Mouse (Mus musculus) cerebellum, postnatal 14 days (tissue): ENCODE measurements at regions not wholly inside any gene's neighbourhood (a gene's known extent, or its start where the extent isn't known, plus 50 kb on each side); places are given as distances from the start of the nearest gene placed in this dataset.
"Not testable (repeated sequence)": the region's sequence is repeated elsewhere in the genome, so short reads cannot be mapped to it uniquely, and the experiment has no call there.

ENCODE experiments used
- DNase-seq, 2 experiments: peaks; one replicate each; pipeline ENCODE4 v3.0.0; 2021; ENCODE audit warnings: mixed read lengths in 2 of 2

DNA sequence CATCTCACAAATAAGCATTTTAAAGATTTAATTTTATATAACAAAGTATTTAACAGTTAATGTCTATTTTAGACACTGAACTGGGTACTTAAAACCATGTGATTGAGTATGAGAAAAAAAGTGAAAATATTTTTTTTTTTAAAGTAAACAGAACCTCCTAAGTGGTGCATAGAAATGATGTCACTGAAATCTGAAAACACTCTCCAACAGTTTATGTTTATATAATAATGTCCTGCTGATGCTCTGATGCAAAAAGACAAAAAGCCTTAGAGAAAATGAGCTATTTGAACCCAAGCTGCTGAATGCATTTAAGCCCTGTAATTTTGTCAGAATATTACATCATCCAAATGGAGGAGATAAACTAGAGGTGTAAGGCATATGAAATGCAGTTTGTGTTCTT, 3447.1 kb downstream of the 9330182O14Rik start:
- no peak for DNase-seq

DNA sequence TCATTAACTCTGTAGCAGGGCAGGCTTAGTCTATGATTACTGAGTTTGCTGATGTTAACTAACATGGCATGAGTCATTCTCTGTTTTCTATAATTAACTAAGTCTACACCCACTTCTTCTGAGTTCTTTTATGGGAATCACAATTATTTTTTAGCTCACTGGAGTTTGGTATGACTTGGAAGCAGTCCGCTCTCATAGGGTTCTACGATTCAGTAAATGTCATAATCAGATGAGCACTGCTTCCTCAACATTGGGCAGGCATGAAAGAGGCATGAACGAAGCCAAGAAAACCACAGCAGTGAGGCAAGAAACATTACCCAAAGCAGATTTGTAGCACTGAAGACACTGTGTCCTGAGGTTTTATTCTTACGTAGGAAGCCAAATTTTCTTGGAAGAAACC, 3451.6 kb downstream of the 9330182O14Rik start:
- no peak for DNase-seq

DNA sequence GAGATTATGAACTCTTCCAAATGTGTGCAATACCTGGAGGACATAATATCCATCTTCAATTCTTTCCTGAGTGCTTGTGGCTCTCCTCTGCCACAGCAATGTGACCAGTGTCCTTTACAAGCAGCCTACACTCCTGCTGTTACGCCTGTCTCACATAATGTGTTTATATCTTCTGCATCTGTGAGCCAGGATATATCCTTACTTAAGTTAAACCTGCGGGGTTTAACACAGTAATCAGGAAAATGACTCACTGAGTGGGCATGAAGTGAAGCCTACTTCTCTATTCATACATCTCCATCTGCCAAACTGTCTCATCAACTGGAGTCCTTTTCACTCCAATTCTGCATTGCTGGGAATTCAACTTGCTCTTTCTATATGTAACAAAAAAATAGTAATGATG, 3453.9 kb downstream of the 9330182O14Rik start:
- no peak for DNase-seq

DNA sequence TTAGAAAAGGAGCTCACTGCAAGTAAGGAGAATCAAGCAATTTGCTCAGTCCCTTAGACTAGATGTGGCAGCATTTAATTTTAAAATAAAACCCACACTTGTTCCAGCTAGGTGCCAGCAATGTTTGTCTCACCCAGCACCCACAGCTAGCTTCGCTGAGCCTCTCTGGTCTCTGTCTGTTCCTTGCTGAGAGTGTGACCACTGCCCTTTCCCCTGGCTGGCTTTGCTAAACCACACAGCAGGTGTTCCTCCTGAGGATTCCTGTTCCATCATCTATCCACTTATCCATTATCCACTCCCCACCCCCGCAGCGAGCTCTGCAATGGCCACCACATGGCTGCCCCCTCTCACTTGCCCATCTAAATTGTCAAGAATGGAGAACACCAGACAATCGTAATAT, 3473.5 kb downstream of the 9330182O14Rik start:
- no peak for DNase-seq

DNA sequence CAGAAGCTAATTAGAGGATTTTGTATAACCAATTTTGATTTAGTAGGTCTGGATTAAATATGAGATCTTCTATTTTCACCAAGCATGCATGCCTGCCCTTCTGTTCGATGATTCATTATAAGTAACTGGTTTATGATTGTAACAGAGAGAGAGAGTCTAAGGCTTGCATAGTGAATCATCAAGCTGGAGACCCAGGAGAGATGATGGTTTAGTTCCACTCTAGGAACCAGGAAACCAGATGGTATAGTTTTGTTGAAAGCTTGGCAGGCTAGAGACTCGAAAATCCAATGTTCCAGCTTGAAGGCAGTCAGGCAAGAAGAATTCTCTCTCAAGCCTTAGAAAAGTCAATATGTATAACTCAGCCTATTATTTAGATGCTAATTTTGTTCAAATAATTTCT, 3475.7 kb downstream of the 9330182O14Rik start:
- DNase-seq = peak in 1 of 2 experiments; percentile 30

DNA sequence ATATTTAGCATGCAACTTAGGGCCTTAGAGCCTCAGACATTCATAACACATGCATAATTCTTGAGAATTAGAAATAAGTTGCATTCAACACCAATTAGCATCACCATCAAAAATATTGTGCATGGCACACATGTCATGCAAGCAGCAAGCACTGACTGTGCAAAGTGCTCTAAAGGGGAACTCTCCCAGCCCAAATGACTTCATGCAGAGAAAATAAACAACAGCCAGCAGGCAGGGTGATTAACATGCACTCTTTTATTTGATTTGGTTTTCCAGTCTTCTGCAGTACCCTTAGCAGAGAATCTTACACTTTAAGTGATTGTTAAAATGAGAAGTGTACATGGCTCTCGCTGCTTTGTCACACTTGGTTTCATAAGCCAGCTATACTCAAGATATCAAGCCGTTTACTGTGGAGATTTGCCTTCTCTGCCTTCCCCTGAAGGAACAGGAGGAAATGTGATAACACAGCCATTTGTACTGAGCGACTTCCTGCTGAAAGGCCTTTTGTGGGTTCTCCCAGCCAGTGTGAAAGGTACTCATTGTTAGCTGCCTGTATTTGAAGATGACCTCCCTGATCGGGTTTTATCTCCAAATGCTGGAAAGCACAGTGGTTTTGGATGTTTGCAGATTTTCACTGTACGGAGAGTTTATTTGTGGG, 3480.0 kb downstream of the 9330182O14Rik start:
- peak in 1 of 2 experiments; percentile 2 for DNase-seq

DNA sequence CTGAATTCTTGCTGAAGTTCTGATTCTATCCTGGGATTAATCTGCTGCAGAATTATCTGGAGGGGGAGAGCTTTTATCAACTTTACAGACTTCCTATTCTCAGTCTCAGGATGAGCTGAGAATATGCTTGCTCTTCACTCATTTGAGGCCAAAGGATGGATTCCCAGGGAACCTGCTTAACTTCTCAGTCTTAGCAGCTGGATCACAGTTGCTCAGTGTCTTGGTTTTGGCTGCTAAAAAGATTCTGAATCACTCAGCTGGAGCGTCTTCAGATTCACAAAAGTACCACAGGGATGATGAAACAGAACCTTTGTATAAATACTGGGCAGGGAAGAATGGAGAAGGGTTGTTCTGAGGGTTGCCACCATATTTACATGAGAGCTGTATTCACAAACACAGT, 3481.6 kb downstream of the 9330182O14Rik start:
- DNase-seq = no peak

DNA sequence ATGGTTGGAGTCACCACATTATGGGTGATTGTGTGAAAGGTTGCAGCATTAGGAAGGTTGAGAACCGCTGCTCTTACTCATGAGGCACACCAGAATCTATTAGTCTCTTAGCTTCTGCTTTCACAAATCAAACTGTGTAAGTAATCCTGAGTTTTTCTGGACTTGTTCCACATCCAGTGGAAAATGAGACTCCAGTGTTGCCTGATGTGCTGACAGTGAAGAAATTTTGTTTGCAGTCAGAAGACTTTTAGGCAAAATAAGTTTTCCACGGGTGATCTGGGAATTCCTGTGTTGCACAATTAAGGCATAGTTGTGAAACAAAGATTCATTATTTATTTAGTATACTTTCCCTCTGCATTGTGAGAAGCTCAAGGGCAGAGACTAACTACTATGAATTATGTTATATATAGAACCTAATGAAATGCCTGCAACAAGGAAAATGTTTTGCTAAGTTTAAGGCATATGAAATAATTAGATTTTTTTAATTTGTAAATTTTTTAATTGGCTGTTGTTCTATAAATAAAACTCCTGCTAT, 3490.3 kb downstream of the 9330182O14Rik start:
- DNase-seq = no peak

DNA sequence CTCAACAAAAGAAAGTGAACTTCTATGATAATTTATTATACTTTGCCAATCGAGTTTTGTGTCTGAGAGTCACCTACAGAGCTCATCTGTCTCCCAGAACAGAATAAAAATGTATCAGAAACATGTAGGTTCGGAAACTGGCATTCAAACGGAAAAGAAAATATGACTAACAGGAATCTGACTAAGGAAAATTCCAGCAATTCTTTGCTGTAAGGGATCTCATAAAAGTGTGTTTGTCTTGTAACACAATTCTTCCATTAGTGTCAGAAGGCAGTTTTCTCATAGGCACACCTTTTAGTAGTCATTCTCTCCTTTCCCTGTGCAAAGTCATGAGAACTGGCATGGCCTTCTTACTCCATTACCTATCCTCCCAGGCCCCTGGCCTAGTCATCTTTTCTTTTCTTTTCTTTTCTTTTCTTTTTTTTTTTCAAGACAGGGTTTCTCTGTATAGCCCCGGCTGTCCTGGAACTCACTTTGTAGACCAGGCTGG, 3490.9 kb downstream of the 9330182O14Rik start:
- DNase-seq = no peak

DNA sequence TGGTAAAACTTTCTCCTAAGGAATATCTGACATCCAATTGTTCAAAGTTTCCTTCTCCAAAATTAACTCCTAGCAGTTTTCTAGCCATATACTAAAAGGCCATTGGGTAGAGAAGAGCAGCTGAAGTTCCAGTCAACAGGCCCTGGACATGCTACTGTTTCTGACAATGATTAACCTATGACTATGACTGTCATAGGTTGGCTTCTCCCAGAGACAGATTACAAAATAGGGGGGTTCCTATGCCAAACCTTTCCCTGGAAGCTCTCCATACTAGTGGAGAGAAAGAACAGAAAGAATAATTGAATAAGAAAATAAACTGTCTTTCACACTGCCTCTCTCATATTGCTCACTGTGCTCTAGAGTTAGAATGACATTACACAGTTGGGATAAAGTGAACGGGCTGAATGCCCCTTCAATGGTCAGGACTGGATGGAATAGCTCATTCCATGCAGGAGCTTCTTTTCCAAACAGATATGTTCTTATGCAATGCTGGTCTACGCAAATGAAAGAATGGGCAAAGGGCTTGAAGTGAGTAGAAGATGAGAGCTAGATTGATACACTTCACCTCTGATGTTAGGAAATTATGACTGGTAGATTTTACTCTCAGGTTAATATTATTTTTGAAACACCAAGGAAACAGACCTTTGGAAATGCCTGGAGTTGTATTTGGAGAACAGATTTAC, 3516.8 kb downstream of the 9330182O14Rik start:
- no peak for DNase-seq

DNA sequence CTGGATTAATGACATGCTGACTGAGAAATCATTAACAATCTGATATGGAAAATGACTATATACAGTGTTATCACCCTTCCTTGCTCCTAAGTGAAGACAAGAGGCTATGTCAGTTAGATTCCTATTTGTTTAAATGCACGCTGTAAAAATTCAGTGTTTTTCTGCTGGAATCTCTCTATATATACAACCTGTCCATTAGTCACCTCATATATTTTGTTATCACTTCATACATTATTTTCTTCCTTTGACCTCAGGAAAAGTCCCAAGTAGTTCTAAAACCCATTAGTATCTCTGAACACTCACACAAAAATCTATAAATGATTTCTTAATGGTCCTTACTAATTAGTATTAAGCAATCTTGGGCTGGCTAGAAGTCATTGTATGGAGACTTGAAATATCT, 3529.5 kb downstream of the 9330182O14Rik start:
- no peak for DNase-seq

DNA sequence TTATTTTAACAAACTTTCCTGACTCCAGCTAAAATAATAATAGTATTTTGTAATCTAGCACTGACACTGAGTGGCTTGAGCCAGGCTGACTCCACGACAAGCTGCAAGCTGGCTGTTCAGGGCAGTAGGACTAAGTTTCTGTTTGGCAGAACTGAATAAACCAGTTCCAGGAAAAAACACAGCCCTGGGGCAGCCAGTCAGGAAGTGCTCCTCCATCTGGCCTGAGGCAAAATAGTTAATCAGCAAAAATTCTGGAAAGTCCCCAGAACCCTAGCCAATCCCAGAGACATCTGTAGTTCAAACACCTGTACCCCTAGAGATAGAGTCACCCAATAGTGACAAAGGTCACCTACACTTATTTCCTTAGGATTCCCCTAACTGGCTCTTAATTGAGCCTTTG, 3544.7 kb downstream of the 9330182O14Rik start:
- DNase-seq = peak in 1 of 2 experiments; percentile 2

DNA sequence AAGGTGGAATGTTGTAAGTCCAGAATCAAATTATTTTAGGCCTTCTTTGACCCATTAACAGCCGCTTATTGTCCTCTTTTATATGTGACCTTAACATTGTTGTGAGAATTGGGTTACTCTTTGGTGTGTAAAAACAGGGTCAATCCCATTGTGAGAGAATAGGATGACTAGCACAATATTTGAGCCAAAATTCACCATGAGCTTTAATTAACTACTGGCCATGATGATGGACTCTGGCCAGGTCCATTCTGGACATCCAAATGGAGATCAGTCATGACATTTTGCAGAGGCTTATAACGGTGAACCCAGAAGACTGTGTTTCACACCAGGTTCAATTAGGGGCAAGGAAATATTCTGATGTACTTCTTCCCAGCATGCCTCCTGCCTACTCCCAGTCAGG, 3548.0 kb downstream of the 9330182O14Rik start:
- DNase-seq = peak; percentile 56 to 64

DNA sequence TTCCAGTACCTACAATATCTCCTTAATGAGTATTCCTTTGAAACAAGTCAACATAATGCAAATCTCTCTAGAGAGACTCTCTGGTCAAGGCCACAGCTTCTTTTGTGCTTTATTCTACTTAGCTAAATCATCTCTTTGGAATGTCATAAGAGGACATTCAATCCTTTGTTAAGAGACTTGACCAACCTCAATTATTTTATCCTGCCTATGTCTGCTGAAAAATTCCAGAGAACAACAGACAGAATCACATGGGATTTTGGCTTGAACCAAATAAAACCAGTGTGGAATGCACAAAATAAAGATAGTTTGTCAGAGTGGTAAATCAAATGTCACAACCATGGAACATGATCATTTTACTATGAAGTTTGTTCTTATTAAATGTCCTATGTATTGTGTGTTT, 3557.8 kb downstream of the 9330182O14Rik start:
- not testable (repeated sequence) for DNase-seq

DNA sequence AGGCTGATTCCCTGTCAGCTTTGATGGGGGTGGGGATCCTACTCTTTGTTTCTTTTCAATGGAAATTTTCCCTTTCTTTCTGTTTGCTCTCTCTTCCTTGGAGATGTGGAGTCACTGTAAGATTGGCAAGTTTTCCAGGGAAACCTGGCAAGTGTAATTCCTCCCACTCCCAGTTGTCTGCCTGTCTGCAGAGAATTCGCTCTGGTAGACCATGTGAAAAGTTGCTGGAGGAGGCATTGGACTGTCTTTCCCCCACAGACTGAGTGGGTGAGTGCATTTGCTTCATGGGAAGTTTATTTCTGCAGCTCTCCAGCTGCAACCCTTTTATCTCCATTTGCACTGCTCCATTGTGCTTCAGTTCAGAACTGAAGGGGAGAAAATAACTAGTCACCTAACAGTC, 3561.3 kb downstream of the 9330182O14Rik start:
- DNase-seq = no peak

DNA sequence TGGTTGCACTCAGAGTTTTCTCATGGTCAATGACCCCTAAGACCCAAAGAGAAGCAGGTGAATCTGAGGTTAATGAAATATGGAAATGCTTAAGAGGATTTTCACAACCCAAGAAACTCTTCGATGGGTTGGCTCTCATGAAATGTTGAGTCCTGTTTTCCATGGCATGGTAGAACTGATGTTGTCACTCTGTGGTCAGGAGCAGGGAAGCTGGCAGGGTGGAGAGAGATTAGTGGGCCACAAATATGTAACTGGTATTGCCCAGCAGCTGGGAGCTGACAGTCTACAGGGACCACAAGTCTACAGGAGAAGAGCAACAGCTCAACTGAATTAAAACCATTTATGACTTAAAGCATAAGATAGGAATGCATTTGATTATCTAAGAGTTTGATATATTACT, 3582.9 kb downstream of the 9330182O14Rik start:
- no peak for DNase-seq

DNA sequence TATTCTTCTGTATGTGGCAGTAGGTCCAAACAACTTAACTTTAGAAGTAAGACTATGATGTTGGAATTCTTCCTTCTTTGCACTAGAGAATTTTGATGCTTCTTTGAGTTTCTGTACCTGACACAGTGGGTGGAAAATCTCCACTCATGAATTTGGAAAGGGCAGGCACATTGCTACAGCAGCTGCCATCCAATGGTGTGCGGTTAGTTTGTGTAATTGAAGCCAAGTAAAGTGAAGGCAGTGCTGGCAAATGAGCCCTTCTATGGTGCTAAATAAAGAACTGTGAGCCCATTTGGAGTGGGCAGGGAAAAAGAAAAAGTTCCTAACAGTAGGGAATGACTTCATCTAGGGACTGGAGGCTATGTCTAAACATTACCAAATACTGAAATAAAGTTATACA, 3583.4 kb downstream of the 9330182O14Rik start:
- DNase-seq = no peak

DNA sequence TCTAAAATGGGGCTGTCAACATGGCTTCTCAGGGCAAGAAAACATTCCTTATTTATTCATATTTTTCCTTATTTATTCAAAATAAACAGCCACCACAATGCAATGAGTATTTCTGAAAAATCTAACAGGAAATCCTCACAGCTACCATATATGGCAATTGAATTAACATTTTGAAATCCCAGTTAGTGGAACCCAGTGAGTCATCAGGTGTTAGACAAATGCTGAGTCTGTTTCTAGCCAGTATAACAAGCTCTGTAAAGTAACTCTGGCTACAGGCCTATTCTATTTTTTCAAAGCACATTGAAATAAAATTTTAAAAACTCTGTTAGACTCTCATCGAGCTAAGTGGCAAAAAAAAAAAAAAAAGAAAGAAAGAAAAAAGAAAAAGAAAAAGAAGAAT, 3586.8 kb downstream of the 9330182O14Rik start:
- DNase-seq = no peak

DNA sequence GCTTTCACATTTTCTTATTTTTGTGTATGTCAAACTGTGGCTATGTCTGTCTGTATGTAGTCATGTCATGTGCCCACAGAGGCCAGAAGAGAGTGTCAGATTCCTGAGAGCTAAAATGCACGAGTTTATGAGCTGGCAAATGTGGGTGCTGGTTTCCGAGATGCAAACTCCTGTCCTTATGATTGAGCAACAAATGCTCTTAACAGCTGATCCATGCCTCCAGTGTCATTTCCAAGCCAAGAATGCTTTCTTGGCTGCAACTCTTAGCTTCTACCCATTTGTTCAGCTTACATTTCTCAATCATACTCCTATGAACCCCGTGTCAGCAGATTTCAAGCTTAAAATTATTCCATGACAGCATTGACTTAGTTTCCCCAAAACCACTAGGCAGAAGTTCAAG, 3601.5 kb downstream of the 9330182O14Rik start:
- DNase-seq = no peak

DNA sequence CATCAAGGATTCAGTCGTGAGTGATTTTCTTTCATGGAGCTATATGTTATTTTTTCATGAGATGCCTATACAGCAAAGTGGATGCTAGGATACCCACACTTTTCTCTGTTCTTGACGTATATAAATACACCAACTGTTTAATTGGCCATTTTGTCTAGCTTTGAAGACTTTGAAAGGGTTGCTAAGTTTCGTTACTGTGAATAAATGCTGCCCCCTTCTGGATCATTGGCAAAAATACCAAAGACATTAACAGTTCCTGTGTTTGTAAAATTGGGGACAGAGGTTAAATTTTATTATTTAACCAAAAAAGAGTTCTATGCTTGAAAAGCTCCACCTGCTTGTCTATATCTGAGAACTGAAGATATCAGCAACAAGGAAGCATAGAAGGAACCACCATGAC, 3624.1 kb downstream of the 9330182O14Rik start:
- peak; percentile 23 to 33 for DNase-seq

DNA sequence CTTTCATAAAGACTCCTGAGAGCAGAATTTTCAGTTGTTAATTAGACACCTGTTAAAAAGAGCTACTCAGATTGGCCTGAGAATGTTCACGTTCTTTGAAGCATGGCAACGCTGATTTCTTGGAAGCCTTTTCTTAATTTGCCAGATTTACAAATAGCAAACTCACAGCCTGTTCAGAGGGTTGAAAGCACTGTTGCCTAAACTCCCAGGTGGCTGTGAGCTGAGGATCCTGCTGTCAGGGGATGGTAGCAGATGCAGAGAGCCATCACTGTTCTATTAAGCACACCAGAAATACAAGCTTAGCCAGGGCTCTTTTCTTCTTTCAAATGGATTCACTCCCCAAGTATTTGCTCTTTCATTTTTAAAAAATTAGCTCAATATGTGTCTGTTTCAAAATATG, 3630.4 kb downstream of the 9330182O14Rik start:
- DNase-seq = no peak

DNA sequence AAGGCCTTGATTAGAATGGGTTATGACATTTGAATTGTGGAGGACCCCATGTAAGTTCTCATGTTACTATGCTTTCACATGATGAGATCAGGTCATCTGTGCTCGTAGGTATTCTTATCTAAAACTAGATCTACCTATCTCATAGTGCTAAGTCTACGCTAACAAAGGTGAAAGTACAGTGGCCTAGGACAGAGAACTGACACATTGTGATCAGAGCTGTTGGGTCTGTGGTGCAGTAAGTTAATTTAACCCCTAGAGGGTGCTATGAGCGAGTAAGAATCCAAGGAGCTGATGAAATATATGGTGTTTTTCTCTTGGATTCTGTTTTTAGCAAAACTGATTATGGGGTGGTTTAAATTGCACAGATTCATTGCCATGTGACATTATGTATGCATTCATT, 3638.6 kb downstream of the 9330182O14Rik start:
- peak; percentile 37 to 45 for DNase-seq

DNA sequence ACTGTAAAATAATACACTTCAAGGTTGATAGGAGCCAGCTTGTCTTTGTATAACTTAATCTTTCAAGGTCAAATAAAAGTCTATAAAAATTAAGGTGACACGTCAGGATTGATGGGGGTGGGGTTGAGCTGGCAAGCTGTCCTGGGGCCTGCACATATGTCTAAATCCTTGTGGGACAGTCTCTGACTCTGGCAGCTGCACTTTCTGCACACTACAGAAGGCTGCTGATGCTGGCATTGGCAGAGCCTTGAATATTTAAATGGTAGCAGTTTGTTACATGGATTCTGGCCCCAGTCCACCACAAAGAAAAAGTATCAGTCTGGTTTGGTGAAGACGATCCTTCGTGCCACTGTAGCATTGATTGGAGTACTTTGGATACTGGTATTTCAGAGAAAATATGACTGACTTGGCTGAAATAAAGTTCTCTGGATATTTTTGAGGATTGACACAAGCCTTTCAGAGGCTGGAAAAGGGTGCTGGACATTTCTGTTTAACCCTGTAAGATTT, 3648.0 kb downstream of the 9330182O14Rik start:
- peak in 1 of 2 experiments; percentile 3 for DNase-seq

DNA sequence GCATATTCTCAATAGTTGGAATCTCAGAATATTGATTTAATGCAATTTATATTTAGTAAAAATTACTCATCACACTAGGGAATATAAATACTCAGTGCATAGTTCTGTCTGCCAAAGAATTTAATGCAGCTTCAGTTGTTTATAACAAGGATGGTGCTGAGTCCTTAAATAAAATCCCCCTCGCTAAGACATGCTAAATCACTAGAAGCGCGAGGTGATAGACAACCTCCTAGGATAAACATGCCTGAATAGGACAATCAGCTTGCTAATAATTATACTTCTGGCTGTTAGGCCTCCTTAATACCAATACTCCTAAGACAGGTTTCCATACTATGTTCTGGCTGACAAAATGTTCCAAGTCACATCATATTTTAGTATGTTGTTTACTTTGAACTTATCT, 3650.0 kb downstream of the 9330182O14Rik start:
- no peak for DNase-seq
